Mouse (Mus musculus) myocyte (in vitro differentiated cells): Measurements from ENCODE around the gene Pbx3.

Source experiments
- CEBPB ChIP-seq: IDR thresholded peaks from 2 replicates; pipeline ENCODE4 v1.6.1; 2011; ENCODE audit warnings: mild to moderate bottlenecking, moderate library complexity; ENCODE audit not compliant: poor library complexity, insufficient read depth, severe bottlenecking
- E2F4 ChIP-seq: IDR thresholded peaks from one replicate; pipeline ENCODE4 v1.6.1; 2011; ENCODE audit warnings: mild to moderate bottlenecking, control low read depth, moderate library complexity; ENCODE audit not compliant: insufficient read depth
- MAX ChIP-seq: IDR thresholded peaks from one replicate; pipeline ENCODE4 v1.6.1; 2011; ENCODE audit warnings: low read depth, mild to moderate bottlenecking, control low read depth
- MYOD1 ChIP-seq, 3 experiments: IDR thresholded peaks; one replicate each; pipeline ENCODE4 v1.6.1; 2011; ENCODE audit warnings: control low read depth in 2 of 3, low read depth in 2 of 3, mild to moderate bottlenecking in 2 of 3, moderate library complexity in 1 of 3; ENCODE audit not compliant: insufficient read length in 2 of 3, control insufficient read depth in 1 of 3
- MYOG ChIP-seq, 3 experiments: IDR thresholded peaks; one replicate each; pipeline ENCODE4 v1.6.1; 2011; ENCODE audit warnings: control low read depth in 2 of 3, low read depth in 2 of 3, mild to moderate bottlenecking in 2 of 3; ENCODE audit not compliant: insufficient read length in 2 of 3, control insufficient read depth in 1 of 3, insufficient read depth in 1 of 3
- POLR2A ChIP-seq: IDR thresholded peaks from one replicate; pipeline ENCODE4 v1.6.1; 2011; ENCODE audit warnings: low read depth, mild to moderate bottlenecking, control low read depth, moderate library complexity; ENCODE audit not compliant: insufficient read length
- POLR2AphosphoS2 ChIP-seq: IDR thresholded peaks from one replicate; pipeline ENCODE4 v1.6.1; 2011; ENCODE audit warnings: low read depth, control low read depth; ENCODE audit not compliant: insufficient read length
- REST ChIP-seq: IDR thresholded peaks from one replicate; pipeline ENCODE4 v1.6.1; 2011; ENCODE audit warnings: mild to moderate bottlenecking, control low read depth, moderate library complexity; ENCODE audit not compliant: insufficient read depth, insufficient read length
- SRF ChIP-seq: IDR thresholded peaks from one replicate; pipeline ENCODE4 v1.6.1; 2011; ENCODE audit warnings: low read depth; ENCODE audit not compliant: control insufficient read depth, insufficient read length
- TCF12 ChIP-seq: IDR thresholded peaks from one replicate; pipeline ENCODE4 v1.6.1; 2011; ENCODE audit warnings: mild to moderate bottlenecking, control low read depth; ENCODE audit not compliant: poor library complexity, insufficient read depth, severe bottlenecking
- TCF3 ChIP-seq: IDR thresholded peaks from one replicate; pipeline ENCODE4 v1.6.1; 2011; ENCODE audit warnings: low read depth, control low read depth; ENCODE audit not compliant: insufficient read length
- USF1 ChIP-seq: IDR thresholded peaks from one replicate; pipeline ENCODE4 v1.6.1; 2011; ENCODE audit warnings: low read depth, mild to moderate bottlenecking, control low read depth, moderate library complexity

DNA sequence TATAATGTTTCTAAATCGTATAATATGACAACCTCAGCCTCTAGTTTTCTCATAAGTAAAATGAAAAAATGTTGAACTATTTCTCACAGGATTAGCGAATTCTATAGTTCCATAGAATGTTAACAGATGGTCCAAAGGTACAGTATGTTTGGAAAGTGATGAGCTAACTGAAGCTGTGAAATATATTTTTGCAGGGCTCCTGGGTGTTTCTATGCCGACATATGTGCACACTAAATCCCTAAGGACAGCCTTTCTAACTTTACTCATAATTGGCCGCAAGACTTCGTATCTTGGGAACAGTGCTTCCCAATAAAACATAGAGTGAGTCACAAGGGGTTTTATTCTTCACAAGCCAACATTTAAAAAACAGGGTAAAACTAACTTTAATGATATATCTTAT, 157.4 kb downstream of the Pbx3 start:
- no peak for TF ChIP-seq USF1
- no peak for TF ChIP-seq MYOG (IDR thresholded peaks at IDR 0.05; ENCODE audit: control insufficient read depth in 1 of 3, insufficient read depth in 1 of 3, insufficient read length in 2 of 3, low read depth in 2 of 3)
- TF ChIP-seq TCF12 = no peak
- TF ChIP-seq POLR2A = no peak
- no peak for TF ChIP-seq MAX
- no peak for TF ChIP-seq MYOD1 (IDR thresholded peaks at IDR 0.05; ENCODE audit: control insufficient read depth in 1 of 3, insufficient read length in 2 of 3, low read depth in 2 of 3)
- TF ChIP-seq POLR2AphosphoS2 = no peak
- no peak for TF ChIP-seq REST
- no peak for TF ChIP-seq CEBPB
- TF ChIP-seq E2F4 = no peak
- TF ChIP-seq SRF = no peak
- no peak for TF ChIP-seq TCF3
